Mouse (Mus musculus): ENCODE measurements at regions not wholly inside any gene's neighbourhood (a gene's known extent, or its start where the extent isn't known, plus 50 kb on each side); places are given as distances from the start of the nearest gene placed in this dataset.
"Not testable (repeated sequence)": the region's sequence is repeated elsewhere in the genome, so short reads cannot be mapped to it uniquely, and the experiment has no call there.

DNA sequence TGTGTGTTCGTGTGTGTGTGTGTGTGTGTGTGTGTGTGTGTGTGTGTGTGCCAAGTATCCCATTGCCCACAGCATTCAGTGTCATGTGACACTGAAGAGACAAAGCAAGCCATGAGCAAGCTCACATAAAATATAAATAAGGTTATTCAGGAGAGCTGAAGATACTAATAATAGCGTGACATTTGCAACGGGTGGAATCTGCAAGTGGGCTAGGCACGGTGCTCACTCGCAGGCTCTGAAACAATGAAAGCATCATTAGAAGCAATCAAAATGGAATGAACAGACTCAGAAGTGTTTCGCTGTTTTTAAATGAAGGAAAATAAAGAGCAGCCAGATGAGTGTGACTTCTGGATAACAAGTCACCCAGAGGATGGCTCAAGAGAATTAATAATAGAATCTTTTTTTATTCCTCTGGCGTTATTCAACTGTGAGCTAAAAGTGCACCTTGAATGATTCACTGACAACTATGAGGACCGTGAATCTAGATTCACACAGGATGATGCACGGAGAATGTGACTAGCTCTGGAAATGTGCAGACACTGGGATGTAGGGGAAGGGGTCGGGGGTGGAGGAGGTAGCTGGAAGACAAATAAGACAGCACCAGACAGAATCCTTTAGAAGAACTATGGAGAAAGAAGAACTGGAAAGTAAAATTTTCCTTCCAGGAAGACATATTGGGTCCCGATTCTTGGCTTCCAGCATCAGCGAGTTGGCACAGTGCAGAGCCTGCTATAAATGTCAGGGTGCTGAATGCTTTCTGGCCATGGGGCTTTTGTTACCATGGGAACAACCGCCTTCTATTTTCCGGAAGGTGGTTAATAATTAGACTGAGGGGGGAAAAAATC, 55.3 kb downstream of the Actbl2 start:
- DNase-seq = peak; percentile 61

DNA sequence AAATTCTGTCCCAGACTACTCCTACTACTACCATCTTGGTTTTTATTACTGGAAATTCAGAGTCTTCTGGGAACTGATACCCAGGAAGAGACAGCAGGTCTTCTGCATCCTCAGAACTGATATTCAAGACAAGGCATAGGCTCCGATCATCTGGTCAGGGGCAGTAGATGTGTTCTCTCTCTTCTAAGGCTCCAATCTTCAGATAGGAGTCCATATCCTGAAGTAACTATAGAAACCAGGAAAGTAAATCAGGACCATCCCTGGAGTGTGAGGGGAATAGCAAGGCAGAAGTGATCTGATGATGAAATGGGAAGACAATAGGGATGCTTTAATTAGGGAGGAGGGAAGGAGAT, 55.9 kb downstream of the Actbl2 start:
- no peak for DNase-seq

DNA sequence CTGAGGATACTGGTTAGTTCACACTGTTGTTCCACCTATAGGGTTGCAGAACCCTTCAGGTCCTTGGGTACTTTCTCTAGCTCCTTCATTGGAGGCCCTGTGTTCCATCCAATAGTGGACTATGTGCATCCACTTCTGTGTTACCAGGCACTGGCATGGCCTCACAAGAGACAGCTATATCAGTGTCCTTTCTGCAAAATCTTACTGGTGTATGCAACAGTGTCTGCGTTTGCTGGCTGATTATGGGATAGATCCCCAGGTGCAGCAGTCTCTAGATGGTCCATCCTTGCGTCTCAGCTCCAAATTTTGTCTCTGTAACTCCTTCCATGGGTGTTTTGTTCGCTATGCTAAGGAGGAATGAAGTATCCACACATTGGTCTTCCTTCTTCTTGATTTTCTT, 58.7 kb downstream of the Actbl2 start:
- not testable (repeated sequence) for DNase-seq

DNA sequence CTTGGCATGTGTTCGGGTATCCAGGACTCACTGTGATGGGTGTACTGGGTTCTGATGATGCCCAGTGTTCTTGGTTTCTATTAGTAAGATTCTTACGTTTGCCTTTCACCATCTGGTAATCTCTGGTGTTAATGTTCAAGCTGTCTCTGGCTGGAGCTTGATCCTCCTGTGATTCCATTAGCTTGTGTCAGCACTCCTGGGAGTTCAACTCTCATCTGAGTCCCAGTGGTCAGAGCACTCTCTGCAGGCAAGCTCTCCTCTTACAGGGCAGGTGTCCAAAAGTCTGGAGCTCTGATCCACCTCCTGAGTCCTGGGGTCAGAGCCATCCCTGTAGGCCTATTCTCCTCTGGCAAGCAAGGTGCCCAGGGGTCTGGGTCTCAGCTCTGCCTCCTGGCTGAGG, 63.1 kb downstream of the Actbl2 start:
- DNase-seq = not testable (repeated sequence)

DNA sequence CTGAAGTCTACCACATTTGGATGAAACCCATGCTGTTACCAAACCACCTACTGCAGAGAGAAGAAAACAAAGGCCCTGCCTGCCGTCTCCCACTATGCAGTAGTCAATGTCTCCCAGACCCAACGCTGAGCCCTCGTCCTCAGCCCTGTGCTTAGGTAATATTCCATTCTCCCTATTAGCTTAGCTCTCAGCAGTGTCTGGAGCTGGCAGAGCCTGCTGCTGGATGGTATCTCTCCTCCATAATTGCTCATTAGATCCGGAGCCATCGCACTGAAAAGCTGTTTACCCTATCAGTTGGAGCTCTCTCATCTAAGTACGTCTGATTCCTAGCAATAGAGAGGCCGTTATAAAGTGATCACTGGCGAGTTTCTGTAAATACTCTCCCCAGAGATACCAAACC, 68.4 kb downstream of the Actbl2 start:
- no peak for DNase-seq

DNA sequence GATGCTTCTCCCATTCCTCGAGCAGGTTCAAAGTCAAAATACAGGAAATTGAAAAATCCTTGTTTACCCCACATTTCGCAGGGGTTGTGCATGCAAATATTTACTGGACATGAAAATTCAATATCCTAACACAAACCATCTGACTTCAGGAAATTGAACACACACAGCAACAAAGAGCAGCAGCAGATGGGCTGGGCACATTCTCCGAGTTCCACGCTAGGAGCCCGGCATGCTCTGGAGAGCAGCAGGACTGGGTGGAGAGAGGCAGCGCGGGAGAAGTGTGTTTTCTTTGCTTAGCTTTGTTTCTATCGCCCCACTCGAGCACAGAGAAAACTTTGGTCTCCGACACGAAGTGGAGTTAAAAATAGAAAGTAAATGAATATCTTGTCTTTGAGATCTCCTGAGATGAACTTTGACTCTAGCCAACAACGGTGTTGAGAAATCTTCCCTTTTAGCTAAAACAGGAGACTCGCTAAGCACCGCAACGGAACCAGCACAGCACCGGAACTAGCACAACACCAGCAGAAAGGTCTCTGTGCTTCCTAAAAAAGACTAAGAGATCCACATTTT, 71.4 kb downstream of the Actbl2 start:
- no peak for DNase-seq

DNA sequence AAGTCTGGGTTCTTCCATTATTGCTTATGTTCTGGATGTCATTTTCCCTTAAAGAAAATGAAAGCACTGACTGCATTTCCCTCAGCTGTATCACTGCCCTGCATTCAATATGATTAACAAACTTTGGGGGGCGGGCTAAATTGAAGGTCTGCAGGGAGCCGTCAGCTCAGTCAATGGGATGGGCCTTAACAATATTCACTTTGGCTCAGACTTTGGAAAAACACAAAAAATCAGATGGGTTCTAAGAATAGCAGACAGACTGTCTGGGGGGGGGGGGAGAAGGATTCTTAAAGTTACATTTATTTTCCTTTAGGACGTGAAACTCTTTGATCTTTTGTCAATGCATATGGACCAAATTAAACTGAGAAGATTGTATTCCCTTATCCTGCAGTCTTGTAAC, 78.2 kb downstream of the Actbl2 start:
- DNase-seq = no peak

DNA sequence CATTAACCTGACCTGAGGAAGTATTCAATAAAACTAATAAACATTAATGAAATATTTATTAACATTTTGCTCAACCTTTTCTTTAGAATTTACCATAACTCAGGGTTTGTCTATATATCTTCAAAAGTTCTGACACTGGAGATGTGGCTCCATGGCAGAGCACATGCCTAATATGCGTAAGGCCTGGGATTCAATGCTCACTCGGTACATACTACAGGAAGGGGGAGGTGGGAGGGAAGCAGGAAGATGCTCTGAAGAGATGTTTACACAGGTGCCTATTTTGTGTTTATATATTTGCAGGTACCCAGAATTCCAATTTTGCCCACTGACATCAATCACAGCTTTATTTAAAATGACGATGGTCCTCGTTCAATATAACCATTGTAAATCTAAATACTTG, 79.0 kb downstream of the Actbl2 start:
- no peak for DNase-seq

DNA sequence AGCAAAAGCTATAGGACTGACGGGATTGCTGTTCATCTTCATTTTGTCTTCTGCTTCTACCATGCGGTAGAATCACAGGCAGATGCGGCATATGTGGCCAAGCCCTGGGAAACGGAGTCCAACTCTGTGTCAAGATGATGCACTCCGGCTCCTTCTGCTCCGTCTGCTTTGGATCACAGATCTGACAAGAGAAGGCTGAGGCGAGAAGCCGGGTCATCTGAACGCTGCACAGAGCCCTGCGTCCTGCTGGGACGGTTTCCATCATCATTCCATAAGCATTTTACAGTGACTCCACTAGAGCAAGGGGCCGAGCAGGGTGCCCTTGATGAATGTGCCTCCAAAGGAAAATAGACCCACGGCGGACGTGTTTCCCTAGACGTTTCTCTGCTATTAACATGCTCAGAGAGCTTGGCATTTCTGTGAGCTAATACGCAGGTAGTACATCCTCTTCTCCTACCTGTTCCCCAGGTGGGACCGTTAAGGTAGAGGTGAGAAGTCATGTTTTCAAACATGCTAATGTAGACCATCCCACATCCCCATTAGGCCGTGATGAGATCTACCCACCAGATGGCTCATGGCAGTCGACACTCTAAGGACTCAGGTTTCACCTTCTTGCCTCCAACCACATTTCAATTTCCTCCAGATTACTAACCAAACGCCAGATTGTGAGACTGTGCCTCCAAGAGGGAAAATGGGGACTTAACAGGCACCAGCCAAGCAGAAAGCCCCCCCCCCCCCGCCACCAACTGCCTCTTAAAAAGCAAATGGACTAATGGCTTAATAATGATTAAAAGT, 79.6 kb downstream of the Actbl2 start:
- no peak for DNase-seq

DNA sequence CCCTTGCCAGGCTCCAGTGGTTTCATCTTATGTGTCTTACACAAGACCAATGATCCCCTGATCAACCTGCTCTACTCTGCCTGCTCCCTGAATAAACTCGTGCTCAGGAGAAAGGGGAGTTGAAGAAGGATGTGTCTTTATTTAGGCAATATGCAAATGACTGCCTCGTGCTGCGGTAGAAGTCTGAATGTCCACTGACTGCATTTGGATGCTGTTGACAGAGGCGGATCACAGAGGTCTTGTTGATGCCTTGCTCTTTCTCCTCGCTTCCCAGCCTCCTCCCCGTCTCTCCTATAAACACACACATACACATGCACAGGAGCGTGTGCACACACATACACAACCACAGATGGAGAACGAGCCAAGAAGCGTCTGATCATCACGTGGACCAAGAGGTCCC, 90.2 kb downstream of the Actbl2 start:
- no peak for DNase-seq

DNA sequence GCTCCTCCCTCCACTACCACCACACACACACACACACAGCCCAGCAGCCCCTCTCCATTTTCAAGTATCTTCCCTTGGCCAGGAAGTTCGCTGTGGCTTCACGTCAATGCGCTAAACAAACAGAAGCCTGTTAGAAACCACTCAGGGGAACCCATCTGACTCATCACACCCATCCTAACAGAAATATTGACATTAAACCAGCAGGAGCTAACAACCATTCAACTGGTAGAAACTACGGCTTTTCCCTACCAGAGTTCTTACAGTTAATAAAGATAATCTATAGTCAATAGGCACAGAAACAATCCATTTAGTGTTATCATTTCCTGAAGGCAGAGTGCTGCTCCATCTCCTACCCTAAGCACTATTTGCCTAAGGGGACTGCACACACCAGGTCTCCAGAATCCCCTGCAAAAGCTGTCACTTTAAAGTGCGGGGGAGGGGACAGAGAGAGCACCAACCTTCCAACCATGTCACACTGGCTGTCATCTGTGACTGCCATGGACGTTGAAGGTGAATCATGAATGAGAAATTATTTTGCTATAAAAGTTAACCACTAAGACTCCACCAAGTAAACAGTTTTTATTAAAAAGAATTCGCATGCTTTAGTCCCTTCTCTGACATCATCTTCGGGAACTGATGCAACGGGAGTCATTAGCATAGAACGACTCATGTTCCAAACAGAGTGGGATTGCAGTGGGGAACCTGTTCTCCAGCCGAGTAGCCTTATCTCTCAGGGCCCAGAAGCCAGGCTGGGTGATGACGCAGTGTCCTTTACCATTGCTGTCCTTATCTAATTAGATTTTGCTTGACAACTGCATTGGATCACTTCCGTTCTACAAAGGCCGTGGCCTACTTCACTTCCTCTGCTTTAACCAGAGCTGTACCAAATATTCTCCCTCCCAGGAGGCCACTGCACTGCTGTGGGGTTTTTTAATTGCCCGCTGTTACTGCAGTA, 91.0 kb downstream of the Actbl2 start:
- DNase-seq = no peak

DNA sequence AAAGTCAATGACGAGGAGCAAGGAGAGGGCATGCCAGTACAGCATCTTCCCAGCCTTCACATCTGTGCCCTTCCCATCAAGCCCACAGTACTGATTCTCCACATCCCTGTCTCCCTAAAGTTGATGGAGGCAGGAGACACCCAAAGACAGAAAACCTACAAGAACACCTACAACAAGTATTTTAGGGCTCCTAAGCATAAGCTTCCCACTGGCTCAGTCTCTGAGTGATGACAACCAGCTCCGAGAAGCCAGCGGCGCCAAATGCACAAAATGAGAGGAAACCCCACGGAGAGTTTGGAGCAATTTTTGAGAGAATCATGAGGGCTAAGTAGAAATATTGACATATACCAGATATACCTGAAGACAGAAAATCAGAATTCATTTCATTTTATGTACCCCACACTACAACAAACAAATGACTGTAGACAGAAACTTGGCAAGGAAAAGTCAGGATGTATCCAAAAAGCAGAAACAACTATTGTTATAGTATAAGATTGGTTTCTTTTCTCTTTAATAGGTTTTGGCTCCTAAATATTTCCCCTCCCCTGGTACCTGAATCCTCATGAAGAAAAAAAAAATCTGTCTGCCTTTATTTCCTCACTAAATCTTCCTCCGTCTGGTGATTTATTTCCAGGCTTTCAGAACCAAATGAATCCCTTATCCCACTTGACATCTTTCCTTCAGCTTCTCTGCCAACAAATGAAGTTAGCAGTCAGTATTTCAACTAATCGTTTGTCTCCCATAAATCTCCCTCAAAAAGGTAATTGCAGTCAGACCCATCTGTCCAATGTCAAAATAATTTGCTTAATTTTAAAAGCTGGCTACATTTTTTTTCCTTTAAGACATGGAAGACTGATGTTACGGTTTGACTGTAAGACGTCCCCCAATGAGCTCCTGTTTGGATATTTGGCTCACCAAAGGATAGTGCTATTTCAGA, 102.0 kb downstream of the Actbl2 start:
- DNase-seq = no peak

DNA sequence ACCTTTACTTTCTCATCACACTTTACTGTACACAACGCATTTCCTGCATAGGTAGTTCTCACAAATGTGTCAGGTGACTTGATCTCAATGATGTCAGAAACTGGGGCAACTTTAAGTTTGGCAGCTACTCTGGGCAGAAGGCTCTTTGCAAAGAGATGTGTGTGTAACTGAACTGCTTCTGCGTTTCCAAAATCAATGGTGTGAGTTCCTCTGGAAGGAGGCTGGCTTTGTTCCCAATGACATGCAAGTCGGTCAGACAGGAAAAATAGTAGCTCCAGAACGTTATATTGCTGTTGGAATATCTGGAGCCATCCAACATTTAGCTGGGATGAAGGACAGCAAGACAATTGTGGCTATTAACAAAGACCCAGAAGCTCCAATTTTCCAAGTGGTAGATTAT, 106.6 kb downstream of the Actbl2 start:
- DNase-seq = no peak

DNA sequence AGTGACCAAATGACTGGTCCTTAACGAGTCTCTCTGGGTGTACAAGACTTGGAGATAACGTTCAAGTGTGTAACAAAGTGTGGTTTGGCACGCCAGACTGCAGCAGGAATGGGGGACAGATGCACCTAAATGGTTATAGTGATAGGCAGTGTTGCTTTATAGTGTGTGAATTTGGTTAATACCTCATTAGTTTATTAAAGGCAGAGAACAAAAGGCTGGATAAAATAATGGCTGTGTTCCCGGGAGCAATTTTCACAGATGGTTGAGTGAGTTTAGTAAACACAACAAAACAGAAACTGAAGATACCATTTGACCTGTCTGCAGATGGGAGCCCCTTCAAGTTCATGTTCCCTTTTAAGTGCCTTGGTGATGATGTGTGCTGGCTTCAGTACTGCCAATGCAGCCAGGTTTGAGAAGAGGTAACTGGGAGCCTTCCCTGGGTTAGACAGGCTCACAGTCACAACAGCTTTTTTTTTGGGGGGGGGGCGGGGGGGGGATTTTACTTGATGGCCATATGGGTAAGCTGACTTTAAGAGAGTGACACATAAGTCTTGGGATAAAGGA, 108.4 kb downstream of the Actbl2 start:
- DNase-seq = no peak

DNA sequence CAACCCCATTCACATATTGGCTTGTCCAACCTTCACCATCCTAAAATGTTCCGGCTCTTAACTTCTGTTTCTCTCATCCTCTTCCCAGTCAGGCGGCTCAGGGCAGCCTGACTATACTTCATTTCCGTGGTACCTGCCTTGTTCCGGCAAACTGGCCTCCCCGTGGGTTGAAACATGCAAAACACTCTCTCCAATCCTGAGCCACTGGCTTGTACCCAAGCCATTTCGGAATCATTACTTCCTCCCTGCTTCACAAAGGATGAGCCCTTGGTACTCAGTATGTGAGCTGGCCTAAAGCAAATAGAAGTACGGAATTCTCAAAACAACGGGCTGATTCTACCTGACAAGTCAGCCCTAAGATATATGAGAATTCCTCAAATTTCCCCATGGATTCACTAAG, 112.1 kb downstream of the Actbl2 start:
- no peak for DNase-seq

DNA sequence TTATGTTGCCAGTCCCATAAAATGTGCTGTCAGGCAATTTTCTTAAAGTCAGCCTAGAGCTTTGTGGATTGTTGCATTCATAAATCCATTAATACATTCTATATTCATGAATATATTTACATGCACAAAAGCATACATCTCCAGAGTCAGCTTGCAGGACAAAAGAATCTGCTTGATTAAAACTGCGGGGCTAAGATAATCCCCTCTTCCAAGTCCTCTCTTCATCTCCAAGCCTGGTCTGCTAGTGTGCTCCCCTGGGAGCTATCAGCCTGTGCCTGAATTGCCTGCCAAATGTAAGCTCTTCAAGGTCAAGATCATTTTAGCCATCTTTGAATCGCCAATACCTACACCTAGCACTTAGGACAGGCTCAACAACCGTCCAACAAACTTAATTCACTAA, 112.8 kb downstream of the Actbl2 start:
- no peak for DNase-seq

DNA sequence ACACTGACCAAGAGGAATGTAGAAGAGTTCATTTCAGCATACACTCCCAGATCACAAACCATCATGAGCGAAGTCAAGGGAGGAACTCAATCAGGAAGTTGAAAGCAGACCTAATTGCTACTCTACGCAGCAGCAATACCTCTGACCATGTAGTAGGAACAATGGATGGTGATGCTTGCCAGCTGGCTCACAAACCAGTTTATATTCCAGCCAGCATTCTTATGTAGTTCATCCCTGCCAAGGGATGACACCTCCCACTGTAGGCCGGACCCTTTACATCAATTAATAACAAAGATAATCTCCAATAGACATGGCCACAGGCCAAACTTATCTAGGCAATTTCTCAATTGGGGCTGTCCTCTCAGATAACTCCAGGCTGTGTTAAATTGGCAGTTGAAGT, 115.1 kb downstream of the Actbl2 start:
- DNase-seq = no peak

DNA sequence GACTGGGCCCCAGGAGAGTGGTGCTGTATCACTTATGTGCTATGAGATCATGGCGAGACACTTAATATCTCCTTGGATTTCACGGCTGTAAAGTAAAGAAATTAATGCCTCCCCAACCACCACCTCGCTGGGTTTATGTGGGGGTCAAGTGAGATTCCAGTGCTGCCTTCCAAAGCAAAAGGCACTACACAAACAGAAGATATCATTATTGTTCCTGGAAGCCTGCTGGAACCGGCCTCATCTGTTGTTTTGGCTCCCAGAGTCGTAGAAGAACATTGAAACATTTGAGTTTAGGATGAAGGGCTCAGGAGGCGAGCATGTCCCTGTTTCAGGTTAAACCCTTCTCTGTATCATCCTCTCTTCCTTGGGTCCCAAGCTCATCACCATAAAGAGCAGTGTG, 116.6 kb downstream of the Gpbp1 start:
- DNase-seq = no peak

DNA sequence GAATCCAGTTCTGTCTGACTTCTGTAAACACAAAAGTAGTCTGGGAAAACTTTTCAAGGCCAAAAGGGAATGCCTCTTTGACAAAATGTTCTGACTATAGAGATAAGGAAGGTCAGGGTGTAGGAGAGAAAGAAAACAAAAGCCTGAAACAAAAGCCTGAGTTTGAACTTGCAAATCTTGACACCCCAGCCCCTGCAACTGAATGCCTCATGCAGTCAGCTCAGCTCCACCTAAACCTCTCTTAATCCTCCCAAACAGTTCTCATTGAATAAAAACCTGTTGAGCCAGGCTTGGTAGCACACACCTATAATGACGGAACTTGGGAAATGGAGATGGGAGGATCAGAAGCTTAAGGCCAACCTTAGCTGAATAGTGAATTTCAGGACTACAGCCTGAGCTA, 116.1 kb downstream of the Gpbp1 start:
- no peak for DNase-seq

Data from cerebellum, adult 9-10 months (tissue).